Mouse (Mus musculus): ENCODE data around the gene Nyap2. TPM values are rescaled to one million over a fixed set of nuclear protein-coding genes. Genes with fewer than 3 reads are reported as not detected.

The Nyap2 gene
- 14.8 and 15.4 TPM in 2 replicates for polyA plus RNA-seq (2014; fragmentation: Nextera tagmentation; extraction: Ambion mirVana)

- peak; percentile 80 for ATAC-seq (ENCODE audit: low FRiP score, low TSS enrichment)
- Histone ChIP-seq H3K4me1 (ENCODE audit: control insufficient read depth, insufficient read depth, low read length) (peaks cover 9% of the 10 kb centered on the region), H3K27me3 (ENCODE audit: control insufficient read depth, insufficient read depth, low read length) (no peaks in the 10 kb centered on the region), H3K9me3 (ENCODE audit: control insufficient read depth, low read length) (no peaks in the 10 kb centered on the region), H3K27ac (replicated peaks; ENCODE audit: low read depth, low read length) (peak within 1 kb of the TSS; percentile 97), H3K4me2 (ENCODE audit: low read length) (peak within 1 kb of the TSS; percentile 61), H3K9ac (replicated peaks; ENCODE audit: low read length) (peak within 1 kb of the TSS; percentile 68), H3K36me3 (ENCODE audit: control insufficient read depth, insufficient read depth, low read length) (no peaks in the 10 kb centered on the region), H3K4me3 (replicated peaks; ENCODE audit: low read depth, low read length) (peak within 1 kb of the TSS; percentile 40)
- peak; percentile 83 for DNase-seq
- WGBS, result 13% methylated on average over 16 of the region's 16 CpGs
These were observed at the start of gene Nyap2 for GRCm38 (mm10) chr1:81076831-81077664. Nyap2 (plus strand) TSS chr1:81076950.

GRCm38 (mm10) chr1:81042907-81043868 lies 33.6 kb upstream of the Nyap2 start:
- Histone ChIP-seq H3K27me3 (ENCODE audit: control insufficient read depth, insufficient read depth, low read length) (no peaks in the 10 kb centered on the region), H3K36me3 (ENCODE audit: control insufficient read depth, insufficient read depth, low read length) (no peaks in the 10 kb centered on the region), H3K27ac (replicated peaks; ENCODE audit: low read depth, low read length) (no peak overlapping the region), H3K9ac (replicated peaks; ENCODE audit: low read length) (no peak overlapping the region), H3K4me3 (replicated peaks; ENCODE audit: low read depth, low read length) (no peak overlapping the region), H3K4me2 (ENCODE audit: low read length) (no peak overlapping the region), H3K9me3 (ENCODE audit: control insufficient read depth, low read length) (no peaks in the 10 kb centered on the region), H3K4me1 (ENCODE audit: control insufficient read depth, insufficient read depth, low read length) (no peaks in the 10 kb centered on the region)
- WGBS, result 28% methylated on average over 5 of the region's 5 CpGs
- peak; percentile 57 for DNase-seq
- ATAC-seq (ENCODE audit: low FRiP score, low TSS enrichment), result no peak; the same call in 1 of the 2 replicates

DNA sequence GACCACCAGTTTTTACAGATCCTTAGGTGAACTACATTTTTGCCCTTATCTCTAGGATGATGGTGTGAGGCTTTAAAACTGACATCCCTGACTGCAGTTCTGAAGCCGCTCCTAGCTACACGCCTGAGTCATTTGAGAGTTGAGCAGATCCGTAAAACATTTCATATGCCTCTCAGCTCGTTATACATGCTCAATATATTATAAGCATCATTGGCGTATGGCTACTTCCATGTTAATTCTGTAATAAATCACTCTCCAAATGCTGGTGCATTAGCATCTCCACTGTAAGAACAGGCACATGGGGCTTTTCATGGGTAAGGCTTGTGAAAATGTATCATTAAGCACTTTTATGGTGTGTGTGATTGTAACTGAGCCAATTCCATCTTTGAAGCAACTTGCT lies 18.4 kb upstream of the Nyap2 start:
- no peak overlapping the region for H3K9ac ChIP-seq (replicated peaks; ENCODE audit: low read length)
- no peak for DNase-seq
- H3K36me3 ChIP-seq (ENCODE audit: control insufficient read depth, insufficient read depth, low read length), result no peaks in the 10 kb centered on the region
- ATAC-seq (ENCODE audit: low FRiP score, low TSS enrichment), result no peak
- no peak overlapping the region for H3K4me3 ChIP-seq (replicated peaks; ENCODE audit: low read depth, low read length)
- no peak overlapping the region for H3K4me2 ChIP-seq (ENCODE audit: low read length)
- H3K27me3 ChIP-seq (ENCODE audit: control insufficient read depth, insufficient read depth, low read length), result no peaks in the 10 kb centered on the region
- WGBS, result 85% methylated on average over 5 of the region's 5 CpGs
- no peaks in the 10 kb centered on the region for H3K4me1 ChIP-seq (ENCODE audit: control insufficient read depth, insufficient read depth, low read length)
- no peaks in the 10 kb centered on the region for H3K9me3 ChIP-seq (ENCODE audit: control insufficient read depth, low read length)
- H3K27ac ChIP-seq (replicated peaks; ENCODE audit: low read depth, low read length), result no peak overlapping the region

- no peaks in the 10 kb centered on the region for H3K27me3 ChIP-seq (ENCODE audit: control insufficient read depth, insufficient read depth, low read length)
- 88% methylated on average over 2 of the region's 2 CpGs for WGBS
- H3K27ac ChIP-seq (replicated peaks; ENCODE audit: low read depth, low read length), result no peak overlapping the region
- H3K4me1 ChIP-seq (ENCODE audit: control insufficient read depth, insufficient read depth, low read length), result no peaks in the 10 kb centered on the region
- H3K36me3 ChIP-seq (ENCODE audit: control insufficient read depth, insufficient read depth, low read length), result no peaks in the 10 kb centered on the region
- no peak overlapping the region for H3K4me2 ChIP-seq (ENCODE audit: low read length)
- DNase-seq (no peak), ATAC-seq (ENCODE audit: low FRiP score, low TSS enrichment) (no peak)
- H3K9ac ChIP-seq (replicated peaks; ENCODE audit: low read length), result no peak overlapping the region
- no peak overlapping the region for H3K4me3 ChIP-seq (replicated peaks; ENCODE audit: low read depth, low read length)
- no peaks in the 10 kb centered on the region for H3K9me3 ChIP-seq (ENCODE audit: control insufficient read depth, low read length)
These were observed 17.9 kb upstream of the Nyap2 start for GRCm38 (mm10) chr1:81058835-81059234.

GRCm38 (mm10) chr1:81062811-81063210 lies 13.9 kb upstream of the Nyap2 start:
- H3K9ac ChIP-seq (replicated peaks; ENCODE audit: low read length), result no peak overlapping the region
- H3K36me3 ChIP-seq (ENCODE audit: control insufficient read depth, insufficient read depth, low read length), result no peaks in the 10 kb centered on the region
- 83% methylated on average over 2 of the region's 2 CpGs for WGBS
- no peak overlapping the region for H3K27ac ChIP-seq (replicated peaks; ENCODE audit: low read depth, low read length)
- H3K9me3 ChIP-seq (ENCODE audit: control insufficient read depth, low read length), result no peaks in the 10 kb centered on the region
- no peak overlapping the region for H3K4me3 ChIP-seq (replicated peaks; ENCODE audit: low read depth, low read length)
- DNase-seq (no peak), ATAC-seq (ENCODE audit: low FRiP score, low TSS enrichment) (no peak)
- no peaks in the 10 kb centered on the region for H3K4me1 ChIP-seq (ENCODE audit: control insufficient read depth, insufficient read depth, low read length)
- no peak overlapping the region for H3K4me2 ChIP-seq (ENCODE audit: low read length)
- H3K27me3 ChIP-seq (ENCODE audit: control insufficient read depth, insufficient read depth, low read length), result no peaks in the 10 kb centered on the region

DNA sequence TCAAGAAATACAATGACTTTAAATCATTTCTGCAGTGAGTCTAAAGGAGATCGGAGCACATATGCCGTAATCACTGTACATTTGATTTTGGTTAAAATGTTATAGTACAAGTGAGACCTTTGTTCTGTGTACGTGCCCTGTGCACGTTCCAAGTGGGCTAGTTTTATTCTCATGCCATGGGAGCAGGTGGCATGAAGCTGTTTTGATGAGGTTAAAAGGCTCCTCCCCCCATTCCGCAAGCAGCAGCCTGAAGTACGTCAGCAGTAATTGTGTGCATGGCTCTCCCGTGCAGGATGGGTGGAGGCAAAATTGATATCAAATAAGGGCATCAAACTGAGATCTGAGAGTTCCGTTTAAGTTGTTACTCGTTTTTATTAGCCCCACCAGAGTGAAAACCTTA lies 491 bp upstream of the Nyap2 start:
- peak; percentile 89 for ATAC-seq (ENCODE audit: low FRiP score, low TSS enrichment)
- Histone ChIP-seq H3K27ac (replicated peaks; ENCODE audit: low read depth, low read length) (peak overlapping the region; percentile 97), H3K9me3 (ENCODE audit: control insufficient read depth, low read length) (no peaks in the 10 kb centered on the region), H3K27me3 (ENCODE audit: control insufficient read depth, insufficient read depth, low read length) (no peaks in the 10 kb centered on the region), H3K9ac (replicated peaks; ENCODE audit: low read length) (peak overlapping the region; percentile 68; the same call in 1 of the 2 replicates), H3K36me3 (ENCODE audit: control insufficient read depth, insufficient read depth, low read length) (no peaks in the 10 kb centered on the region), H3K4me3 (replicated peaks; ENCODE audit: low read depth, low read length) (peak overlapping the region; percentile 40), H3K4me2 (ENCODE audit: low read length) (peak overlapping the region; percentile 61), H3K4me1 (ENCODE audit: control insufficient read depth, insufficient read depth, low read length) (peaks cover 9% of the 10 kb centered on the region)
- peak; percentile 82 for DNase-seq
- 26% methylated on average over 9 of the region's 9 CpGs for WGBS

- peak overlapping the region; percentile 61 for H3K4me2 ChIP-seq (ENCODE audit: low read length)
- no peaks in the 10 kb centered on the region for H3K36me3 ChIP-seq (ENCODE audit: control insufficient read depth, insufficient read depth, low read length)
- peak; percentile 57 for DNase-seq
- no peaks in the 10 kb centered on the region for H3K27me3 ChIP-seq (ENCODE audit: control insufficient read depth, insufficient read depth, low read length)
- H3K4me3 ChIP-seq (replicated peaks; ENCODE audit: low read depth, low read length), result peak overlapping the region; percentile 40
- H3K4me1 ChIP-seq (ENCODE audit: control insufficient read depth, insufficient read depth, low read length), result peaks cover 9% of the 10 kb centered on the region
- H3K27ac ChIP-seq (replicated peaks; ENCODE audit: low read depth, low read length), result peak overlapping the region; percentile 97
- WGBS, result 35% methylated on average over 9 of the region's 9 CpGs
- no peaks in the 10 kb centered on the region for H3K9me3 ChIP-seq (ENCODE audit: control insufficient read depth, low read length)
- ATAC-seq (ENCODE audit: low FRiP score, low TSS enrichment), result no peak
- H3K9ac ChIP-seq (replicated peaks; ENCODE audit: low read length), result peak overlapping the region; percentile 68
These were observed 1.0 kb downstream of the Nyap2 start for GRCm38 (mm10) chr1:81077665-81078314.

DNA sequence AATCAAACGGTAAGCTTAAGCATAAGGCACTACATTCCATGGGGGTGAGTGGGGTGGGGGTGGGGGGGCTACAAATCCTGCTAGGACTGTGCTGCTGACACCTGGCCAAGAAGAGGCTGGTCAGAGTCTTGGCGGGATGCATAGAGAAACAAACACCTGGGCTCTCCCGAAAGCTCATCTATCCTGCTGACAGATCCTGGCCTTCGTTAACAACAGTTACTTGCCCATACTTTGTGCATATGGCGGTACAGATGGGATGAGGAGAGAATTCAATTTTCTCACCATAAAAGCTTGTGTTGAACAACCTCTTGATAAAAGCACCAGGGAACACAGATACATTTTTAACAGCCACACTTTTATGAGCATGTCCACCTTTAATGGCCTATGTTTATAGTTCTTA lies 10.7 kb downstream of the Nyap2 start:
- H3K4me1 ChIP-seq (ENCODE audit: control insufficient read depth, insufficient read depth, low read length), result no peaks in the 10 kb centered on the region
- H3K36me3 ChIP-seq (ENCODE audit: control insufficient read depth, insufficient read depth, low read length), result no peaks in the 10 kb centered on the region
- no peak overlapping the region for H3K9ac ChIP-seq (replicated peaks; ENCODE audit: low read length)
- DNase-seq (no peak), ATAC-seq (ENCODE audit: low FRiP score, low TSS enrichment) (no peak)
- H3K4me2 ChIP-seq (ENCODE audit: low read length), result no peak overlapping the region
- no peak overlapping the region for H3K27ac ChIP-seq (replicated peaks; ENCODE audit: low read depth, low read length)
- no peak overlapping the region for H3K4me3 ChIP-seq (replicated peaks; ENCODE audit: low read depth, low read length)
- no peaks in the 10 kb centered on the region for H3K27me3 ChIP-seq (ENCODE audit: control insufficient read depth, insufficient read depth, low read length)
- WGBS, result 87% methylated on average over 5 of the region's 5 CpGs
- H3K9me3 ChIP-seq (ENCODE audit: control insufficient read depth, low read length), result no peaks in the 10 kb centered on the region
